Mouse (Mus musculus) megakaryocyte, embryonic 14.5 days (primary cell): ENCODE data around the gene Erfe. TPM values are rescaled to one million over a fixed set of nuclear protein-coding genes. Genes with fewer than 3 reads are reported as not detected.

Source experiments
- H3K27me3 ChIP-seq: replicated peaks from 2 replicates; pipeline ENCODE3; 2012; ENCODE audit warnings: inconsistent platforms
- H3K36me3 ChIP-seq: replicated peaks from 2 replicates; pipeline ENCODE3; 2012; ENCODE audit warnings: low read length, inconsistent platforms, mixed read lengths
- H3K4me1 ChIP-seq: 2 replicates; pipeline ENCODE4 v1.6.1; 2012; ENCODE audit warnings: inconsistent platforms
- H3K4me3 ChIP-seq: replicated peaks from 2 replicates; pipeline ENCODE3; 2012; ENCODE audit warnings: moderate library complexity, mild to moderate bottlenecking, inconsistent platforms
- H3K9me3 ChIP-seq: 2 replicates; pipeline ENCODE4 v1.6.1; 2012; ENCODE audit warnings: inconsistent platforms
- FLI1 ChIP-seq: IDR thresholded peaks from 2 replicates; pipeline ENCODE4 v1.6.1; 2012; ENCODE audit warnings: low read length, inconsistent platforms, mixed read lengths
- GATA1 ChIP-seq: IDR thresholded peaks from 3 replicates; pipeline ENCODE4 v1.6.1; 2012; ENCODE audit warnings: mixed read lengths, low read length, inconsistent platforms, borderline replicate concordance
- polyA plus RNA-seq: library from polyadenylated mRNA; stranded (reverse); fragments of >175 nt; gene quantifications from 2 replicates; pipeline ENCODE4 v1.2.3, GENCODE M21; 2012; ENCODE audit warnings: low replicate concordance; ENCODE audit not compliant: insufficient read depth

Gene Erfe
- polyA plus RNA-seq, 1 experiment: 0.04 TPM

DNA sequence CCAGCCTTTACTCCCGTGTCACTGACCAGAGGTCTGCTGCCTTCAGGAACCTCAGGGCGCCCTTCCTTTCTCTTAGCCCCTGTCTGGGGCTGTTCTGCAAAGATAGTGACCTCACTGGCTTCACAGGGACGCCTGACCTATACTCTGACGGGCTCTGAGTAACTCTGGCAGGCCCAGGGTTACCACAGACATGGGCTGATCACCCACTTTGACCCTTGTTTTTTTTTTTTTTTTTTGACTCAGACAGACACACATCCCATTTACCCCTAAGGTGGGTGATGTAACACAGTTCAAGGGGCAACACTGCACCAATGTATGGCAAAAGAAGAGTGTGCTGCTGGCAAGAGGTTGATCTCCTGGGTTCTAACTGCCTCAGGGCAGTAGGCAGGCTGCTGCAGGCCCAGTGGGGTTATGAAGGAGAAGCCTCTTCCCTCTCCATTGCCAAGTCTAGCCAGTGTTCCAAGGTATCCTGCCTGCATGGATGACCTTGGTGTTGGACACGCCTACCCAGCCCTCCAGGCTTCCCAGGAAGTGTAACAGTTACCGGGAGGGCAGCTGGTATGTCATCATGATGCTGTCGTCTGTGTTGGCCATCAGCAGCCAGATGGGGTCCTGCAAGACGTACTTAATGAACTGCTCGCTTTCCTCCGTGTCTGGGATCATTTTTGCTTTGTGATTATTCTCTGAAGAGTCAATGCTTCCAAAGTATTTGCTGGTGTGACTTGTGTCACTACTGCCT, 53.8 kb downstream of the Erfe start:
- TF ChIP-seq FLI1 (no peak), GATA1 (no peak)
- Histone ChIP-seq H3K36me3 (peaks cover 55% of the 10 kb centered on the region), H3K4me3 (no peak overlapping the region), H3K27me3 (peaks cover 2% of the 10 kb centered on the region), H3K9me3 (no peaks in the 10 kb centered on the region), H3K4me1 (peaks cover 23% of the 10 kb centered on the region)

DNA sequence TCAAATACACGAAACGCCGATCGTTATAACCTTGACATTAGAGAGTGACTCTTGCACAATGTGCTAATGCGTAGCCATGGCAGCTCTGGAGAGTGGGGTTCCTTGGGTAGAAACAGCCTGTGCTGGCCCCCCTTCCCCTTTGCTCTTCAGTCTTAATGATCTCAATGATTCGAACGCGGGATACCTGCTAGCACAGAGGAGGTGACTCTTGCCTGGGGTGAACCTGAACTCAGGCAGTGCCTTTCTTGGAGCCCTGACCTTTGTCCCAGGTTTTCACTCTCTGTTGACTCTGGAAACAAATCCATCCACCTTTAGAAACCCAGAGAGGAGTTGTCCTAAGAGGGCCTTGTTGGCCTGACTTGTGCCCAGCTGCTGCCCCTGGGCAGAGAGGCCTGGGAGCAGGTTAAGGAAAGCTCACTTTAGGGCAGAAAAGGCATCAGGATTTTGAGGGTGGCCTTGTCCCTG, 54.4 kb downstream of the Erfe start:
- Histone ChIP-seq H3K4me3 (no peak overlapping the region), H3K27me3 (peaks cover 2% of the 10 kb centered on the region), H3K9me3 (no peaks in the 10 kb centered on the region), H3K4me1 (peaks cover 19% of the 10 kb centered on the region; the same call in 1 of the 2 replicates), H3K36me3 (peaks cover 57% of the 10 kb centered on the region)
- TF ChIP-seq FLI1 (no peak), GATA1 (no peak)

Other genes with a start within 250 kb of the Erfe start
- 0.07 TPM in 1 of 2 replicates, not detected in the other for gene Rbm44, start 221.3 kb upstream of the Erfe start, polyA plus RNA-seq
- 2.9 and 16.0 TPM in 2 replicates for gene Ramp1, start 186.6 kb upstream of the Erfe start, polyA plus RNA-seq
- 4.9 and 13.4 TPM in 2 replicates for gene Ube2f, start 116.1 kb upstream of the Erfe start, polyA plus RNA-seq
- 13.6 and 18.3 TPM in 2 replicates for gene Scly, start 68.1 kb upstream of the Erfe start, polyA plus RNA-seq
- 0.23 and 0.50 TPM in 2 replicates for gene Espnl, start 44.4 kb upstream of the Erfe start, polyA plus RNA-seq
- not detected in 2 replicates for gene Klhl30, start 15.4 kb upstream of the Erfe start, polyA plus RNA-seq
- gene Ilkap, start 32.4 kb downstream of the Erfe start, polyA plus RNA-seq: 13.9 and 52.5 TPM in 2 replicates
- gene Hes6, start 47.6 kb downstream of the Erfe start, polyA plus RNA-seq: 41.6 and 60.4 TPM in 2 replicates
- gene Per2, start 92.9 kb downstream of the Erfe start, polyA plus RNA-seq: 0.73 and 1.0 TPM in 2 replicates
- 2.0 TPM in 1 of 2 replicates, not detected in the other for gene Traf3ip1, start 128.2 kb downstream of the Erfe start, polyA plus RNA-seq
- 3.0 and 8.1 TPM in 2 replicates for gene Asb1, start 174.1 kb downstream of the Erfe start, polyA plus RNA-seq